Mouse (Mus musculus) stomach, postnatal 0 days (tissue): ENCODE measurements around the gene Tbc1d24.

Source experiments
- CTCF ChIP-seq: IDR thresholded peaks from 2 replicates; pipeline ENCODE4 v1.5.1; 2016; ENCODE audit warnings: antibody characterized with exemption, low read depth, mild to moderate bottlenecking, moderate library complexity
- EP300 ChIP-seq: optimal IDR thresholded peaks from 2 replicates; pipeline ENCODE3; 2016; ENCODE audit warnings: antibody characterized with exemption

DNA sequence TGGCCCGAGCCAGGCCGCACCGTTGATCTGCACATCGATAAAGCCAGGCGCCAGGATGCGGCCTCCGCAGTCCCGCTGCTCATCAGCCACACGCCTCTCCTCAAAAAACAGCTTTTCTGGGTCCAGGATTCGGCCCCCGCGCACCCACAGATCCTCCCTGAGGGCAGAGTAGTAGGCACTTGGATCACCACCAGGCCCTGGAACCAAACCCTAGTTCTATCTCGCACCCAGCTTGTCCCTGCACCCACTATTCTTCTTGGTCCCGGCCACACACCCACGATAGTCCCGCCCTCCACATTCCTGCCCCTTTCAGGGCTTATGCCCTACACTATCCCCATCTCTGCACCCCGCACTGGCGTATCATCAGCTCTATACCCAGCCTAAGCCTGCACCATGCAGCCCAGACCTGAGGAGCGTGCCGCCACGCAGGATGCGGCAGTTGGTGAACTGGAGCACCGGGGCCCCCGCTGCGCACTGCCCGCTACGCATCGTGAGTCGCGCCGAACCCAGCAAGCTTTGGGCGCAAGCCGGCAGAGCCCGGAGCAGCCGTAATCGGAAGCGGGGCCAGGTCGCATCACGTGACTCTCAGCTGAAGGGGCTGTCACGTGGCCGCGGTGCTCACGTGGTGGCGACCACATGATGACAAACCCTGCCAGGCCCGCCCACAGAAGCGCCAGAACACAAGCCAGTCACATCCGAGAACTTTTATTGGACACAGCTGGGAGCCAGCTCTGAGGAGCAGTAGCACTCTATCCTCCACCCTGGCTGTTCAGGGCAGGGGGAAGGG lies 42.0 kb downstream of the Tbc1d24 start, which contains the start of gene Amdhd2:
- 0 out of 2 replicates have a peak, but pooled peaks have one; percentile 6 for TF ChIP-seq CTCF
- TF ChIP-seq EP300 = peak; percentile 90
